Mouse (Mus musculus) frontal cortex, adult 2 months (tissue): ENCODE data around the gene Pacsin3. TPM values are rescaled to one million over a fixed set of nuclear protein-coding genes. Genes with fewer than 3 reads are reported as not detected.

Source experiments
- DNase-seq, 2 experiments: peaks; one replicate each; pipeline ENCODE4 v3.0.0; 2022; ENCODE audit warnings: low spot score in 1 of 2; ENCODE audit errors: extremely low spot score in 1 of 2
- polyA plus RNA-seq: library from polyadenylated mRNA; depleted of rRNA; stranded (reverse); fragments of >200 nt; gene quantifications from 2 replicates; pipeline ENCODE4 v1.2.3, GENCODE M21; 2012; rRNA removed

Pacsin3 gene
- polyA plus RNA-seq, 1 experiment: 70.8 TPM

DNA sequence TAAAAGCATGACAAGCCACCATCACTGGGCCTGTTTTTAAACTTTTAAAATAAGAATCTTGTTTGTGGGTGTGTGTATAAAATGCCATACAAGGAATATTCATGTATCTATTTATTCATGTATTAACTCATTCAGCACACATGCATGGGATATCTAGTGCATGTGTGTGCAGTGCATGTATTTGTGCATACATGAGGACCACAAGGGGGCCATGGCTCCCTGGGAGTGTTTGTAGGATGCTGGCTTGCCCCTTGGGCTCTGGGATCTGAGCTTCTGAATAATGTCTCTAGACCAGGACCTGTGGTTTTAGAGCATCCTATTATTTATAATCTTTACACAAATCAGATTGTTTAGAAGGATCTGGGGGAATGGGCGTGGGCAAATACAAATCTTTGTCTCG is 45.0 kb downstream of the Pacsin3 start:
- DNase-seq: no peak

DNA sequence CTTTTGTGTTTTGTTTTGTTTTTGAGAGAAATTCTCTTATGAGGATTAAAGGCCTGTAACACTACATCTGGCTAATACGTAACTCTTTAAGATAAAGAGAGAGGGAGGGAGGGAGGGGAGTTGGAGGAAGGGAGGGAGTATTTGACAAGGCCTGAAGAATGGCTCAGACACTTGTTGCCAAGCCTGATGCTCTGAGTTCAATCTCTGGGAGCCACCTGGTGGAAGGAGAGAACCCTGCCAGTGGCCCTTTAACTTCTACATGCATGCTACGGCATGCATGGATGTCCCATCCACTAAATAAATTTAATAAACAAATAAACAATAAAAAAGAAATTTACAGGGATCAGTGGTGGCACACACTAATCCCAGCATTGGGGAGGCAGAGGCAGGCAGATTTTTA is 46.1 kb downstream of the Pacsin3 start:
- no peak for DNase-seq

DNA sequence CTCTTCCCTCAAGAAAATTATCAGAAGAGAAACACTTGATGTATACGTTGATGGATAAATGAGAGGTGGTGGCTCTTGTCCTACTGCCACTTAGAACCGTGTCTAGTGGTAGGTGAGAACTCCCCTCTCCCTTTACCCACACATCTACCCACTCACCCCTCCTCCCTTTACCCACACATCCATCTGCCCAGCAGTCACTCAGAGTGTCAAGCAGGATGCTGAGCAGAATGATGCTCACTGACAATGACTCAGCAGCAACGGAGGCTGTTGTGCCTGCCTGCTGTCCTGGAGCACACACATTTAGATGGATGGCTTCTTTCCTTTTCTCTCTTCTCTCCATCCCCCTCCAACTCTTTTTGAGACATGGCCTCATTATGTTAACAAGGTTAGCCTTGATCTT is 47.1 kb downstream of the Pacsin3 start:
- DNase-seq: peak in 1 of 2 experiments; percentile 66

DNA sequence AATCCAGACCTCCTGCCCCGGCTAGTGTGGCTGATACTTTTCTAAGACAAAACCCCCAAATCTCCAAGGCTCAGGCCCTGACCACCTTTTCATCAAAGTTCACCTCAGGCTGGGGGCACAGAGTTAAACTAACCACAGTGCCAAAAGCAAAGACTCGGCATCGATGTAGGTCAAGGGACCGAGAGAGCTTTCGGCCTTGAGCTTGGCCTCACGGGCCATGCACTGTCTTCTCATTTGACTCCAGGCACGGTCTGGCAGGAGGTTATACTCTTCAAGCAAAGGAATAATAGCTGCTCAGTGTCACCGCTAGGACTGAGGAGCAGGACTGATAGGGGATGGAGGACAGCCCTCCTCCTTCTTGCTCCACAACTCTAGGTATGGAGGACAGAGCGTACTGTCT is 50.2 kb downstream of the Pacsin3 start:
- no peak for DNase-seq

DNA sequence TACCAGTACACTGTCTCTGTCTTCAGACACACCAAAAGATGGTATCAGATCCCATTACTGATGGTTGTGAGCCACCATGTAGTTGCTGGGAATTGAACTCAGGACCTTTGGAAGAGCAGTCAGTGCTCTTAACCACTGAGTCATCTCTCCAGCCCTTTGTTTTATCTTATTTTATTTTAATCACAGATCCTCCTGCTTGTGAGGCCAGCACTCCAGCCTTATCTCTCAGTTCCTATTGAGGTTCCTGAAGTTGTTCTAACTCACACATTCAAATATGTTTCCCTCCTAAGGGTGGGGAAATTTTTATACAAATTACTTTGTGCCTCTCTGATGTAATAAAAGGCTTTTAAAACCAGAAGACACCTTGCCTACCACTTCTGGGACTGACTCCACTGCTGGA is 50.8 kb downstream of the Pacsin3 start:
- no peak for DNase-seq

DNA sequence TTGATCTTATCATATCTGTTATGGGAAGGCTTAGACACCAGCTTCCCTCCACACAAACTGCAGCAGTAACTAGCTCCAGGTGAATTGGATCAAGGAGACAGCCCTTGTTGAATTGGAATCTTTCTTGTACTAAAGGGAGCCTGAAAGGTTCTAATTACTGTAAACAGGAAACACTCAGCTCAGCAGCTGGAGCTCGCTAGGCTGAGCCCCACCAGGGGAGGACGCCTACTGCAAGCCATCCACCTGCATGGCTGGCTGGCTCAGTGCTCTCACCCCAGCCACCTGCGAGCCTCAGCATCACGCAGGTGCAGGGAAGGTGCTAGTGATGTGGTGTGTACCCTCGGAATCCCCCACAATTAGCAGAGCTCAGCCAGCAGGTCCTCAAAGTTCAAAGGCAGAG is 52.9 kb downstream of the Pacsin3 start:
- DNase-seq: no peak

DNA sequence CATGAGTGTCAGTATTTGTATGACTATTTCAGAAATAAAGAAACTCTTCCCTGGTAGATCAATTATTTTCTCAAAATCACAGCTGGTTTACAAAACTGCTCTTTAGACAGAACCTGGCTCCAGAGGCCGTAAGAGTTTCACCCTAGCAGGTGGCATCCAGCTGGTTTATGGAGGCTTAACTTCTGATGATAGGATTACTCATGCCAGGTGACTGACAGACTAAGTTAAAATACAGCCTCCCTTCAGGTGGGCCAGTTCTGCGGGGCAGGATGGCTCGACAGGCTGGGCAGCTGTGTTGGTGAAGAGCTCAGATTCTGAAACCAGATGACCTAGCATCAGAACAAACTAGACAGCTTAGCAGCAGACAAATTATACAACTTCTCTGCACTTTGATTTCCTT is 53.8 kb downstream of the Pacsin3 start:
- no peak for DNase-seq

DNA sequence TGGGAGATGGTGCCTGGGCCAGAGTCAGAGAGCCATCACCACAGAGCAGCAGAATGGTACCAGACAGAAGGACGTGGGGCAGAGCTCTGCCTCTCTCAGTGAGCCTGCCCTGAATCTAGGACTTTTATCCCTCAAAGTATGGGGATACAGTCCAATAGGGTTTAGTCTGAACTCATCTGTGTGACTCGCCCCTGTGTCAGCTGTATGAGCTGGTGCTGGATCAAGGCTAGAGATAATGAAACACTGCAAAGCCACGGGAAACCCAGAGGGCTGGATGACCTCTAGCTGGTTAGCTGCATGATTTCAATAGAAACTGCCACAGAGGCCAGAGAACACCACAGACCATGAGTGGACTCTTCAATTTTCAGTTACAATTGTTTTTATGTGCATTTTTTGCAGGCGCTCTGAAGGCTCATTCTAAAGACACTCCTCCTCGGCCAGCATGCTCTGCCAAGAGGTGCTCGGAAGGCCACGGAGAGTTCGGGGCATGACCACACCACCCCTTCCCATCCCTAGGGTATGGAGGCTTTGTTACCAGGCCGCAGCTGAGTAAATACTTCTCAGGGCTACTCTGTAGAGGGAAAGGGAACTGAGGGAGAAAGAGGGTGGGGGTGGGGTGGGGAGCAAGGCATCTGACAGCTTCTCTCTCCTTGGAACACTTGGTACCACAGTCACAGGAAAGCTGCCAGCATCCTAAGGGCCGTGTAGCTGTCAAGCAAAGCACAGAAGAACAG is 57.0 kb downstream of the Pacsin3 start:
- no peak for DNase-seq

DNA sequence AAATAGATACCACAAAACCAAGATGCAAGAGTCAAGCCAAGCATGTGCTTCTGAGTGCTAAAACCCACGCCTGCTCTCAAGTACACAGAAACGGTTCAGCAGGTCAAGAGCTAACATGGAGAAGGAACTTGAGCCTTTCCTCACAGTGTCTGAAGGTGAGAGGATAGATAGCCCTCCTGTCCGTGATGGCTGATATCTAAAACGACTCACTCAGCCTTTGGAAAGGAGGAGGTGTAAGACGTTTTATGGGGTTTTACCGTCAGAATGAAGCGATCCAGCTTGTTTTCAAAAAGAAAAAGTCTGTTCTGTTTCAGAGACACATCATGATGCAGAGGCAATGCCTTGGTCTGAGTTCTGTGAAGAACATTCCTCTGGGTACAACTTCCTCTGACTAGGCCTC is 58.4 kb downstream of the Pacsin3 start:
- DNase-seq: no peak

Other genes with a start within 250 kb of the Pacsin3 start
- gene Rapsn, start 220.3 kb upstream of the Pacsin3 start, polyA plus RNA-seq: 1.1 and 1.7 TPM in 2 replicates
- 183 and 195 TPM in 2 replicates for gene Psmc3, start 201.9 kb upstream of the Pacsin3 start, polyA plus RNA-seq
- gene Slc39a13, start 185.5 kb upstream of the Pacsin3 start, polyA plus RNA-seq: 53.8 and 54.3 TPM in 2 replicates
- gene Spi1, start 173.6 kb upstream of the Pacsin3 start, polyA plus RNA-seq: 9.7 and 12.0 TPM in 2 replicates
- 0.30 and 0.61 TPM in 2 replicates for gene Mybpc3, start 137.8 kb upstream of the Pacsin3 start, polyA plus RNA-seq
- 142 and 155 TPM in 2 replicates for gene Madd, start 72.1 kb upstream of the Pacsin3 start, polyA plus RNA-seq
- gene Nr1h3, start 53.1 kb upstream of the Pacsin3 start, polyA plus RNA-seq: 7.4 and 8.8 TPM in 2 replicates
- 30.4 and 35.6 TPM in 2 replicates for gene Acp2, start 53.1 kb upstream of the Pacsin3 start, polyA plus RNA-seq
- 37.8 and 39.2 TPM in 2 replicates for gene Ddb2, start 19.0 kb upstream of the Pacsin3 start, polyA plus RNA-seq
- gene Arfgap2, start 9.0 kb downstream of the Pacsin3 start, polyA plus RNA-seq: 39.1 and 42.0 TPM in 2 replicates
- gene 1110051M20Rik, start 188.8 kb downstream of the Pacsin3 start, polyA plus RNA-seq: 114 and 119 TPM in 2 replicates
- gene Lrp4, start 201.6 kb downstream of the Pacsin3 start, polyA plus RNA-seq: 13.0 and 15.6 TPM in 2 replicates